Mouse (Mus musculus) spleen, adult 2 months (tissue): ENCODE measurements around the gene Xpo5.

Experiments
- CTCF ChIP-seq: fragments of 200-500 bp; IDR thresholded peaks from 2 replicates; pipeline ENCODE4 v1.5.1; 2011; ENCODE audit warnings: mild to moderate bottlenecking, inconsistent platforms; ENCODE audit not compliant: insufficient read depth, insufficient read length, insufficient replicate concordance; ENCODE audit errors: extremely low read depth
- POLR2A ChIP-seq: fragments of 200-500 bp; IDR thresholded peaks from 2 replicates; pipeline ENCODE4 v1.6.1; 2011; ENCODE audit warnings: low read depth, low read length, inconsistent platforms

DNA sequence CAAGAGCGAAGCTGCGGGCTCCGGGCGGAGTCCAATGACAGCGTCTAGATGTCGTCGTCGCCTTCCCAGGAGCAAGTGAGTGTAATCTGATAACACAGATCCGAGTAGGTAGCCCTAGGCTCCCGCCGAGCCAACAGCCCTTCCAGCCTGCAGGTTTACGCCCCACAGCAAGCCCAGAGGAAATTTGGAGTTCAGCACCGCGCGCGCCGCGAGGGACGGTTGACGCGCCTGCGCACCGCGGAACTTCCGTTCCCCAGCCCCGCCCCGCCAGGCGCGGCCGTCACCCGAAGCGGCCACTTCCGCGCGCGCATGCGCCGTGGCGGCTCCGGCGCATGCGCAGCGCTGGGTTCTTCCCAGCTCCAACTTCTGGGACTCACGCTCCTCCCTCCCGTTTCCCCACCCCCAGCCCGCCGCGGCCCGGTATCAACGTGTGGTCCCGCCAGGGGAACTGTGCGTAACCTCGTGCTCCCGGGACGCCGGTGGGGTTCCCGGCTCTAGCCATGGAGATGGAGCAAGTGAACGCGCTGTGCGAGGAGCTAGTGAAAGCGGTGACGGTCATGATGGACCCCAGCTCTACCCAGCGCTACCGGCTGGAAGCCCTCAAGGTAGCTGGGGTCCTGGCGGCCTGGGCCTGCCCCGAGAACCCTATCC lies at the start of gene Xpo5, which contains the start of gene Polh:
- TF ChIP-seq CTCF (no peak), POLR2A (no peak; the same call in 1 of the 2 replicates)
